Mouse (Mus musculus) left cerebral cortex, adult 2 months (tissue): Measurements from ENCODE around the gene Rcc1l. TPM values are rescaled to one million over a fixed set of nuclear protein-coding genes. Genes with fewer than 3 reads are reported as not detected.

Experiments
- DNase-seq, 2 experiments: peaks; one replicate each; pipeline ENCODE4 v3.0.0; 2021 to 2022; ENCODE audit warnings: low spot score in 2 of 2, mixed read lengths in 1 of 2; ENCODE audit errors: extremely low spot score in 1 of 2
- H3K27ac ChIP-seq: fragments of 200-600 bp; 2 replicates; pipeline ENCODE4 v1.8.1; 2022
- H3K4me3 ChIP-seq: fragments of 200-600 bp; 2 replicates; pipeline ENCODE4 v1.8.1; 2022
- CTCF ChIP-seq: fragments of 200-600 bp; IDR thresholded peaks from 2 replicates; pipeline ENCODE4 v1.8.1; 2022; ENCODE audit warnings: antibody characterized with exemption, mild to moderate bottlenecking, moderate library complexity
- intact Hi-C: fragments of 180-260 bp; cut with DNase I; formaldehyde crosslinking; loops from one replicate; pipeline ENCODE4 v1.15.1; 2025
- total RNA-seq, 2 experiments: library from RNA; stranded (reverse); gene quantifications; 2 replicates each; pipeline ENCODE4 v1.2.3; 2021

Gene Rcc1l
- total RNA-seq, 2 experiments from 2014 or later = 15.4 to 19.2 TPM

DNA sequence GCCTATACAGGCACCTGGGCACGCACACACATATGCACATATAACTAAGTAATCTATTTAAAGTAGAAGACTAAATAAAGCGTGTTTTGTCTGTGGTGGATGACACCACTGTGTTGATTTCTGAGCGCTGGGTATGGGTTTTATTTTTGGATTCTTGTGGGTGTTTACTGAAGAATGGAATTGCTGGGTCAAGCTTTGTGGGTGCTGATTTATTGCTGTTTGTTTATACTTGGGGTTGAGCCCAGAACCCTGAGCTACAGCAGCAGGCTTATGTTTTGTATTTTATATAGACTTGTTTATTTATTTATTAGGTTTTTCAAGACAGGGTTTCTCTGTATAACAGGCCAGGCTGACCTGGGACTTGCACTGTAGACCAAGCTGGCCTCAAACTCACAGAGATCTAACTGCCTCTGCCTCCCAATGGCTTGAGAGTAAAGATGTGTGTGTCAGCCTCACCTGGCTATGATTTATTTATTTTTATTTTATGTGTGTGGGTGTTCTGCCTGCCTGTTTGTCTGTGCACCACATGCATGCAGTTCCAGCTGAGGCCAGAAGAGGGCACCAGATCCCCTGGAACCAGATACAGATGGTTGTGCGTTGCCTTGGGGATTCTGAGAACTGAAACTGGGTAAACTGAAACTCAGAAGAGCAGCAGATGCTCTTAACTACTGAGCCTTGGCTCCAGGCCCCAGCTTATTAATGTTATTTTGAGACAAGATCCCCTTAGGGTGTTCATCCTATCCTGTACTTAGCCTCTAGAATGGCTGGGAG, 10.6 kb upstream of the Rcc1l start:
- H3K4me3 ChIP-seq = no peak overlapping the region
- TF ChIP-seq CTCF = peak; percentile 79
- intact Hi-C loops = no loop called here
- peak overlapping the region; percentile 48; the same call in 1 of the 2 replicates for H3K27ac ChIP-seq
- peak; percentile 35 to 46 for DNase-seq

DNA sequence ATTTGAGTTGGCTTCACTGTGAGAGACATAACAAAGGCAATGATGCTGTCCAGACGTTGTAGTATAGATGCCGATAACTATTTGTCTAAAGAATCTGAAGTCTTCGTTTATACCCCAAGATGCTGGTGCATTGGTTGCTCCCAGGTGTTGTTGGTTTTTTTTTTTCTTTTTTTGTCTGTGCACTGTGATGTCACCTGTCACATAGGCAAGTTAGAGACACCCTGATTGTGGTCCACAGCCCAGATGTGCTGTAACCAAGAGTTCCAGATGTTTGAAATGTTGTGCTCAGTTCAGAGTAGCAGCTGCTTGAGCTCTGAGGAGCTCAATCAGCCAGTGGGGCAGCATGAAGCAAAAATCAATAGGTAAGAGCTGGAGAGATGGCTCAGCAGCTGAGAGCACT, 9.5 kb upstream of the Rcc1l start:
- Histone ChIP-seq H3K4me3 (no peak overlapping the region), H3K27ac (no peak overlapping the region)
- TF ChIP-seq CTCF = no peak
- intact Hi-C loops = no loop called here
- no peak for DNase-seq

DNA sequence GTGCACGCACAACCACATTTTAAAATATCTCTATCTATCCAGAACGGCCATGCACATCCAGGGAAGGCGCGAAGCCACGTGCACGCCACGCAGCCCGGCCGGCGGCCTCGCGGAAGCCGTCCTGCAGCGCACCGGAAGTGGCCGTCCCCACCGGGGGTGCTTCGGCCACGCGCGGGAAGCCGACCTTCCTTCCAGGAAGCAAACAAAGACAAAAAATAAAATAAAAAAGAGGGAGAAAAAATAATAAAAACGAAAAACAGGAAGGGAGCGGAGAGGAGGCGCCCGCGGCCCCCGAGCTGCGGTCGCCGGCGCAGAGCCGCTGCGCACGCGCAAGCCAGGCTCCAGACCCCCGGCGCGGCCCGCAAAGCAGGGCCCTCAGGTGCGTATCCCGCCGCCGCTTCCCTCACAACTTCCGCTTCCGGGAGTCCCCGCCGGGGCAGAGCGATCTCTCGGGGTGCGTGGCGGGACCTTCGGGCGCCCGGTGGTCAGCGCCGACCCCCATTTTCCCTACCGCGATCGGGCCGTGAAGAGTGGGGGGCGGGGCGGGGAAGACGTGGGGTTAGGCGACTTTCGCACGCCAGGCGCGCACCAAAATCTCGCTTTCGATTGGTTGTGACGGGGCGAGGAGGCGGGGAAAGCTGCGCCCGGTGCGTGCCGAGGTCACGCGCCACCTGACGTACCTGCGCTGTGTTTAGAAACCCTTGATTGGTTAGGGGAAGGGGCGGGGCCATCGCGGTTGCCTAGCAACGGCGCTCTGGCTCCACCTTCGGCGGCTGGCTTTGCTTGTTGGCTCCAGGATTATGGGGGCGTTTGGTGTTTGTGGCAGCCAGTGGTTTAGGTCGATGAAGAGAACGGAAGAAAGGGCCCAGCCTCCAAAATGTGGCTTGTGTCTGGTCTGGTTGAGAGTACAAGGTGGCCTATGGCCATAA, 7.6 kb upstream of the Rcc1l start, which contains the start of gene Gtf2ird2:
Gtf2ird2 (plus strand) TSS at position 140 of the 929 bp plus-strand sequence.
- Histone ChIP-seq H3K4me3 (peak within 1 kb of the TSS; percentile 69), H3K27ac (peak within 1 kb of the TSS; percentile 97)
- intact Hi-C loops = no loop called here
- no peak for TF ChIP-seq CTCF
- peak; percentile 99 for DNase-seq

DNA sequence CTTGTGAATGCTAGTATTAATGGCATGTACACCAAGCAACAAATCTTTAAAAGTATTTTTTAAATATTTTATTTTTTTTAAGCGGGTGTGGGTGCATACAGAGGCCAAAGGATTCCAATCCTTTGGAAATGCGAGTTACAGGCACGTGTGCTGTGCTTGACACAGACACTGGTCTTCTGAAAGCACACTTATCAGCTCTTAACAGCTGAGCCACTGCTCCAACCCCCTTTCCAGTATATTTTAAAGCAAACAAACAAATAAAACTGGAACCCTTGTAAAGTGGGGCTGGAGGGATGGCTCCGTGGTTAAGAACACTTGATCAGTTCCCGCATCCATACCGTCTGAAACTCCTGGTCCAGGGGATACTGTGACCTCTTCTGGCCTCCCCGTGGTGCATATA, 6.6 kb upstream of the Rcc1l start:
- TF ChIP-seq CTCF = no peak
- peak overlapping the region; percentile 69 for H3K4me3 ChIP-seq
- DNase-seq = no peak
- intact Hi-C loops = no loop called here
- H3K27ac ChIP-seq = peak overlapping the region; percentile 16; the same call in 1 of the 2 replicates

DNA sequence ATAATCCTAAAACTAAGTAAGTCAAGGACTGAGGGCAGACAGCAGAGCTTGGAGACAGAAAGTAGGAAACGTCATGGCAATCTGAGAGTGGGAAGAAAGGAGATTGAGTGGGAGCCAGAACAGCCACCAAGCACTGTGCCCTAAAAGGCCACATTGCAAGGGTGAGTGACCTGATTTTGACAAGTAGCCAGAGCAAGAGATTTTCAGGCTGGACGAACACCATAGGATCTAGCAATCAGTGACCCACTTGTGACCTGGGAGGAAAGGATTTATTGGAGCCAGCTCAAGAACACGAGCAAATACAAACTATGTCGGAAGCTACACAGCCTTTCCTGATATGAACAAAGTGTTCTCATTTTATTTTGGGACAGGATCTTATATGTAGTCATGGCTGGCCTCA, 6.2 kb upstream of the Rcc1l start:
- H3K27ac ChIP-seq = no peak overlapping the region
- intact Hi-C loops = no loop called here
- TF ChIP-seq CTCF = no peak
- no peak overlapping the region for H3K4me3 ChIP-seq
- DNase-seq = no peak

DNA sequence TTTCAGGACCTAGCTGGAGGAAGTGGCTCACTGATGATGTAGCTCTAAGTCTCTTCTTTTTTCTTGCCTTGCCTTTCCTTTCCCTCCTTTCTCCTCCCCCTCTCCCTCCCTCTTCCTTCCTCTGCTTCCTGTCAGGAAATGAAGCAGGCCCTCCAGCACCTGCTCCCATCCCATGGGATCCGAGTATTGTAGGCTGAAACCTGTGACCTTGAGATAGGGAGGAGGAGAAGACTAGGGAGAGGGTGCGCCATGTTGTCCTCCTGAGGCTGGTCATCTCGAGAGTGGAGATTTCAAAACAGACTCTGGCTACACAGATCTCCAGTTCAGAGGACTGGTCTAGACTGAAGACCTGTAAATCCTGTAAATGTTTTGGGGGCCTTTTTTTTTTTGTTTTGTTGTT, 5.6 kb upstream of the Rcc1l start:
- intact Hi-C loops = no loop called here
- TF ChIP-seq CTCF = no peak
- no peak for DNase-seq
- no peak overlapping the region for H3K4me3 ChIP-seq
- H3K27ac ChIP-seq = no peak overlapping the region

DNA sequence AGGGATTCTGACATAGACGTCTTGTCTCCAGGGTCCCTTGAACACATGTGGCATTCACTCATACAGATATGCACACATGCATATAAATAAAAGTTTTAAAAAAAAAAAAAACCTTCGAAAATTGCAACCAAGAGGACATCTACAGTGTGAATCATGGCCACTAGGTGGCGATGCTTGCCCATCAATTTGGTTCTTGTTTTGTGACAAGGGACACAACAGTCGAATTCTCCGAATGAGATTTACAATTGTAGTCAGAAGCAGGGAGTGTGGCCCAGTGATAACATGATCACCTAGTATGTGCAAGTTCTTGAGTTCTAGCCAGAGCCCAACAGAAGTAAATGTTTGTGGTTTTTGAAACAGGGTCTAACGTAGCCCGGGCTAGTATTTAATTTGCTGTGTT, 3.3 kb upstream of the Rcc1l start:
- peak; percentile 78 to 83 for DNase-seq
- Histone ChIP-seq H3K27ac (no peak overlapping the region), H3K4me3 (no peak overlapping the region)
- intact Hi-C loops = loop anchor here (1.0 to 2.0 kb wide), 2 partner anchors 161 to 309 kb away; no protein-coding TSS in a partner anchor
- TF ChIP-seq CTCF = peak; percentile 93

DNA sequence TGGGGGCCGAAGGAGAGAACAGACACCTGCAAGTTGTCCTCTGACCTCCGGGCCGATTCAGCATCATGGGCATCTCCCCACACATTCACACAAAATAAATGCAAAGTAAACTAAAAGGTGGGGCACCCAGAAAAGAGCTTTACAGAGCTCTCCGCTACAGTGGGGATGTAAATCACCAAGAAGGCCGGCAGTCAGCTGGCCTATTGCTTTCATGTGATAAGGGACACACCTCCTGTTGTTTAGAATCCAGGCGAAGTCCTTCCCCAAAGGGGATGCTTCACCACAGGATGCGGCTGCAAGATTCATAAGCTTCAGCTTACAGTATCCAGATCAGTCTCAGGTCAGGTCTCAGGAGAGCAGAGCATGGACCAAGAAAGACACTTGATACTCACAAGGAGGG, 2.0 kb upstream of the Rcc1l start:
- H3K4me3 ChIP-seq = no peak overlapping the region
- H3K27ac ChIP-seq = no peak overlapping the region
- no peak for TF ChIP-seq CTCF
- DNase-seq = no peak
- intact Hi-C loops = no loop called here

DNA sequence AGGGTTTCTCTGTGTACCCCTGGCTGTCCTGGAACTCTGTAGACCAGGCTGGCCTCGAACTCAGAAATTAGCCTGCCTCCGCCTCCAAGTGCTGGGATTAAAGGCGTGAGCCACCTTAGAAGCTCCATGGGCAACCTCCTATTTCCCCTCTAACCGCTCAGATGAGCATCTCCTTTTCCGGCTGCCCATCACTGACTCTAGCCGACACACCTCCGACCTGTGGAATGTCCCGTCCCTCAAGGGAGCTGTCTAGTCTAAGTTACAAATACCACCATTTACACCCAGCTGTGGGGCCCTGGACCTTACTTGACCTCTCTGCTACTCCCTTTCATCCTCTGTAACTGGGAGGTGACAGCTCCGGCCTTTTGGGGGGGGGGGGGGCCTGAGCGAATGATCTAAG, 878 bp downstream of the Rcc1l start:
- peak overlapping the region; percentile 89; the same call in 1 of the 2 replicates for H3K27ac ChIP-seq
- DNase-seq = no peak
- intact Hi-C loops = no loop called here
- peak overlapping the region; percentile 85 for H3K4me3 ChIP-seq
- TF ChIP-seq CTCF = no peak

DNA sequence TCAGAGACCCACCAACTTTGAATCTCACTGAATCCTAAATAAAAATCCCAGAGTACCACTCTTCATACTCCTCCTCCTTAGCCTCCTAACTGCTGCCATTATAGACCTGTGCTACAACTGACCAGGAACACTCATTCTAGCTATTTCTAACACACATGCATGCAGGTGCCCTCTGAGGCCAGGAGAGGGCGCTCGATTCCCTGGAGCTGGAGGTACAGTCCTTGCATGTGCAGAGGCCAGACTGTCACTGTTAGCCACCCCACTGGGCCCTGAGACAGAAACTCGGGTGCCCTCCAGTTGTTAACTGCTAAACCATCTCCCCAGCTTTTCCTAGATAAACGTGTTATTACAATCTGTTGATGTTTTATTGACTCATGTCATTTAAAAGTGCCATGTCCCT, 3.4 kb downstream of the Rcc1l start:
- Histone ChIP-seq H3K4me3 (no peak overlapping the region), H3K27ac (no peak overlapping the region)
- TF ChIP-seq CTCF = peak; percentile 59
- intact Hi-C loops = no loop called here
- DNase-seq = no peak

DNA sequence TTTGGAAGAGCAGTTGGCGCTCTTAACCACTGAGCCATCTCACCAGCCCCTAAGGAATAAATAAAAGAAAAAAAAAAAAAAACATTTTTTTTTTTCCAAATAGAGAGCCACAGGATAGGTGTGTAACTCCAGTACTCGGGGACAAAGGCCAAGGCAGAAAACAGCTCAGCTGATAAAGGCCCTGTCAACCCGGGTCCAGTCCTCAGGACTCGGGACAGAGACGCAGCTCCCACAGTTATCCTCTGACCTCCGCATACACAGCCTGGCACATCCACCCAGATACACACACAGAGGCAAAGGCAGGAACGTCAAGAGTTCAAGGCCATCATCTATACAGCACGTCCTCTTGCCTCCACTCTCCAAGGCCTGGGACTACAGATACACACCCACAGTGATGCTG, 6.4 kb downstream of the Rcc1l start:
- TF ChIP-seq CTCF = no peak
- Histone ChIP-seq H3K4me3 (no peak overlapping the region), H3K27ac (no peak overlapping the region)
- no peak for DNase-seq
- intact Hi-C loops = no loop called here

DNA sequence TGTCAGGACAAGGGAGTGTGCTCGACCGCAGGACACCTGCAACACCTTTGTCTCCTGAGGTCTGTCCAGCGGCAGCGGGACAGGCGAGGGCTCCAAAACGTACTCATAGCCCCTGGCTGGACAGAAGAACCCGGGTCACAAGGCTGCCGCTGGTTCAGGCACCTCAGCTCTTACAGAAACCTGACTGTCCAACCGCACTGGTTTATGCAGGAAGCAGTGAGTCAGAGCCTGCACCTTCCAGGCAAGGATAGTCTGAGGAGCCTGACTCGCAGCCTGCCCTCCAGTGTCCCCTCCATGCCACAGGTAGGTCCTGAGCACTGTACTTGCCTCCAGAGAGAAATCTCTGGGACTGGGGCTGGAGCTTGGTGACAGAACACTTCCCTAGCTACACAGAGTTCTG, 7.3 kb downstream of the Rcc1l start:
- intact Hi-C loops = no loop called here
- no peak for DNase-seq
- no peak overlapping the region for H3K27ac ChIP-seq
- no peak for TF ChIP-seq CTCF
- H3K4me3 ChIP-seq = no peak overlapping the region
